Mouse (Mus musculus) lung, postnatal 36 days (tissue): Measurements from ENCODE around the gene Trp73.
A peak's percentile ranks its signal among the peaks of the same experiment; 100 is the strongest.

ENCODE experiments used
- DNase-seq: peaks from one replicate; pipeline ENCODE4 v3.0.0; 2022; ENCODE audit warnings: mixed read lengths

Gene Trp73

GRCm38 (mm10) chr4:154103386-154103785, 36.6 kb downstream of the Trp73 start:
- no peak for DNase-seq

DNA sequence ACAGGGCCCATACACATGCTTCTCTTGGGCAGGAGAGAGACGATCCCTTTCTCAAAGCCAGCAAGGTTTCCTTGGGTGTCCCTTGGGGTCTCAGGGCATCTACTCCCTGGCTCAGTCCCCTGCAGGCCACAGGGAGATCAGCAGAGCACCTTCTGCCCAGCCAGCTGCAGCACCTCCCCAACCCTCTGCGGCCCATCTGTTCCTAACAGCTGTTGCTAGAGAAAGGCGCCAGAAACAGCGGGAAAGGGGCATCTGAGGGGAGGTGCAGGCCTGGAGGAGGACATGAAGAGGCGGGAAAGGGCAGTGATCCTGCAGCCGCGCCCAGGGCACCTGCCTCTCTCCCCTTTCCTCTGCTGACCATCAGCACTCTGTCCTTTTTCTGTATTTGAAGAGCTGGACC, 40.6 kb downstream of the Trp73 start:
- no peak for DNase-seq

GRCm38 (mm10) chr4:154096111-154096510, 43.9 kb downstream of the Trp73 start:
- DNase-seq: no peak

GRCm38 (mm10) chr4:154093210-154093609, 46.8 kb downstream of the Trp73 start:
- peak; percentile 40 for DNase-seq

GRCm38 (mm10) chr4:154091356-154091755, 48.7 kb downstream of the Trp73 start:
- no peak for DNase-seq

DNA sequence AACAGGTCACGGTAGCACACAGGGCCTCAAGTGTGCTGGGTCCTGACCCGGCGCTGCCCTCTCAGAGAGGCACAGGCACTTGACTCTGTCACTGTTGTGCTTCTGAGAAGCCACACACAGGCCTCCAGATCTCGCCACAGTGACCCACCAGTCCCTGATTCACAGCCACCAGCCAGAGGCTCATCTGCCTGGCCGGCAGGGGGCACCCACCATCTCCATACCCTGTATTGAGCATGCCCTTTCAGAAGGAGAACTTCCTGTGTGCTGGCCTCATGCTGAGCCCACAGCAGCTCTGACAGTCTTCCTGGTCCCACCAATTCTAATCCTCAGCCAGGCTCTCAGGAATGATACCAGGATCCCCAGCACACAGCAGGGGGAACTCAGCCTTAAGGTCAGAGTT, 50.8 kb downstream of the Trp73 start:
- peak; percentile 6 for DNase-seq

GRCm38 (mm10) chr4:154086436-154086835, 53.6 kb downstream of the Trp73 start:
- no peak for DNase-seq

DNA sequence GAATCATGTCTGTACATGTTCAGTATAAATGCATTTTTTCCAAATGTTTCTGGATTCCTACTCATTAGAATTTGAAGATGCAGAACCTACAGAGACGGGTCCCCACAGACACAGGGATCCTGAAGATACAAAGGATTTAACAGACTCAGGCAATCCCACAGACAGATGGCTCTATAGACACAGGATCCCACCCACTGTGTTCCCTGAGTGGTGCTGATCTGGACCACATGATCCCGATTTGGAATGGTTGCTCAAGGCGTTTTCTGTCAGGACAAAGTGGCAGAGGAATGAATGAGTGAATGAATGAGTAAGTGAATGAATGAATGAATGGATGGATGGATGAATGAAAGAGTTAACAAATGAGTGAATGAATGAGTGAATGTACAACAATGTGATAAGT, 54.2 kb downstream of the Trp73 start:
- DNase-seq: no peak

- DNase-seq: no peak
These were observed 58.0 kb downstream of the Trp73 start for GRCm38 (mm10) chr4:154081974-154082373.

- peak; percentile 22 for DNase-seq
These were observed 59.0 kb downstream of the Trp73 start for GRCm38 (mm10) chr4:154081021-154081420.

DNA sequence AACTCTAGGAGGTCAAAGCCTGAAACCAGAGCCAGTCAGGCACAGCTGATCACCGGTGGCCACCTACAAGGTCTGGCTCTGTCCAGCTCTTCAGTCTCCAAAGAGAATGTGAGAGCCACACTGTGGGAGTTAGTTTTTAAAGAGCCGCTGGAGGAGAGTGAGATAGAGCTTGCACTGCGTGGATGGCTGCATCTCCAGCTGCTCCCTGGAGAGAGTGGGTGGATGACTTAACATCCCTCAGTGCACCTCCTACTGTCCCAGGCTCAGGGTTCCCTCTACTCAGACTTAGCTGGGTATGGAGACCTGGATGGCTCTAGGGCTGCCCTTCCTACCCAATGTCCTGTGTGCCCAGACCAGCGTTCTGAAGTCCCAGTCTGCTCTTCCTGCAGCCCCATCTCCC, 59.8 kb downstream of the Trp73 start:
- no peak for DNase-seq

DNA sequence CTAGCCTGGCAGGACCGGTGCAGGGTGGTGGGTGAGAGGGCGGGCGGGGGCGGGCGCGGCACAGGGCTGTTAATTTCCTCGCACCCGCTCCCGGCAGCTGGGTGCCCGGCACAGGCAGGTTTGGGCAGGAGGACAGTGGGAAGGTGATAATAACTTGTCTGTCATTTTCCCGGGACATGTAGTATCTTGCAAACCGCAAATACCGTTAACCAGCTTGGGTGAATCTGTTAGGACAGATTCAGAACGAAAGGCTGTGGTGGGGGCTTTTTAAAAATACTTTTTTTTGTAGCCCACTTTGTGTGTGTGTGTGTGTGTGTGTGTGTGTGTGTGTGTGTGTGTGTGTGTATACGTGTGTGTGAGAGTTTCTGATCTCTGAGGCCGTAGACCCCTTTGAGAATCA, 68.1 kb downstream of the Trp73 start:
- no peak for DNase-seq

GRCm38 (mm10) chr4:154071521-154071920, 68.5 kb downstream of the Trp73 start:
- no peak for DNase-seq

DNA sequence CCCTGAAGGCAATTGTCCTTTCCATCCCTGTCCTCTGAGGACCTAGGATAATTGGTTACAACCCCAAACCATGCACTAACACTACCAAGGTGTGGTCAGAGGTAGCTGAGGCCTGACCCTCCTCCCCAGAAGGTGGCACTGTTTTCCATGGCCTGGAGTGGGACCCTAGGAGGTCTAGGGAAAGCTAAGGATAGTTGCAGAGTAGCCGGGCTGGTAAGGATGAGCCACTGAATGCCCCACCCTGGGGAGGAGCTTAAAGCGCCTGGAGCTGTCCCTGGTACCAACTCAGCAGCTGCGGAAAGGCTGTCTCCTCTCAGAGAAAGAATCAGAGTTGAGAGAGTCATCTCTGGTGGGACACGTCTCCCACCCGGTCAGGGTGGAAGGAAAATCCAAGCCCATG, 69.1 kb downstream of the Trp73 start:
- peak; percentile 10 for DNase-seq

- peak; percentile 39 for DNase-seq
These were observed 74.9 kb downstream of the Trp73 start for GRCm38 (mm10) chr4:154064827-154065773.

- DNase-seq: no peak
These were observed 82.3 kb downstream of the Trp73 start for GRCm38 (mm10) chr4:154057696-154058095.

DNA sequence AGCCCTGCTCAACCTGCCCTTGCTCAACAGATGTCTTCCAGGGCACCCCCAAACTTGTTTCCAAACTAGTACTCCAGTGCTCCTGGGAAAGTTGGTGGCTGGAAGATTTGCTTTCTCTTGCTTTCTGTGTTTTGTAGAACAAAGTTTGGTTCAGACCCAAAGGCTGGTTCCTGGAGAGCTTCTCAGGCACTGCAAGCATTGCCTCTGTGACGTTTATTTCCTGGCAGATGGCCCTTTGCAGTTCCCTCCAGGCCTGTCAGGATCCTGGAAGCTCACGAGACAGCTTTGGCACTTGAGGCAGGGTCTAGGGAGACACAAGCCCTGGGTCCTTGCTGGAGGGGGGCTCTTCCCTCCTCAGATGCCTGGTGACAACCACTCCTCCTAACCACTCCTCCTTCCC, 83.3 kb downstream of the Trp73 start:
- no peak for DNase-seq

DNA sequence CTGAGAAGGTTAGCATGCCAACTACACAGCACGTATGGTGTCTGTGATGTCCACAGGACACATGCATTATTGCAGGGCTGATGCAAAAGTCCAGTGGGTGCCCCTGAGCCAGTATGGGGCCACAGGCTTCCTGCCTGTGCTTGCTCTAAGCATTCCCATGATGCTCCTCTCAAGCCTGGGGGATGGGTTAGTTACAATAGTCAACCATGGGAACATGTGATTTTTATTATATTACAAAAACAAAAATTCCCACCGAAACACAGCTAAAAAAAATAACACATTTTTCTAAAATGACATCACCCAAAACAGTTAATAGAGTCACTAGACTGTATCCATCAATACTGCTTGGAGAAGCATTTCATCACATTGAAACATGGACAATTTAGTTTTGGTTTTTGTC, 84.0 kb downstream of the Trp73 start:
- DNase-seq: no peak

GRCm38 (mm10) chr4:154055482-154055881, 84.5 kb downstream of the Trp73 start:
- no peak for DNase-seq

- no peak for DNase-seq
These were observed 86.9 kb downstream of the Trp73 start for GRCm38 (mm10) chr4:154053065-154053464.

- no peak for DNase-seq
These were observed 88.6 kb downstream of the Trp73 start for GRCm38 (mm10) chr4:154051401-154051800.

DNA sequence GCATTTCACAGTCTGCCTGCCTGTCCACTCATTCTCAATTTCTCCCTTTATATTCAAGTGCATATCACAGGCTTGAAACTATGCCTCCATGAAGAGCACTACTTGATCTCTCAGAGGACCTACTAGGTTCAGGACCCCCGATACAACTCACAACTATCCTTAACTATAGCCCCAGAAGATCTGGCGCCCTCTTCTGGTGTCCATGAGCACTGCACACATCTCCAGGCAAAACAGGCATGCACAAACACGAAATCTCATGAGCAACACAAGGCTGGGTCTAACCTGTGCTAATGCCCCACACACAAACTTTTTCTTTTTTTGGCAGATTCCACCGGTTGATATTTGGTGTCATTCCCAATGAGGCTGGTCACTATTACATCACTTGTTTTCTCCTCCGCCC, 94.2 kb downstream of the Trp73 start:
- no peak for DNase-seq

- DNase-seq: no peak
These were observed 97.4 kb downstream of the Trp73 start, which contains the start of gene Ccdc27 for GRCm38 (mm10) chr4:154042577-154042976. Ccdc27 (minus strand) TSS chr4:154042677.

DNA sequence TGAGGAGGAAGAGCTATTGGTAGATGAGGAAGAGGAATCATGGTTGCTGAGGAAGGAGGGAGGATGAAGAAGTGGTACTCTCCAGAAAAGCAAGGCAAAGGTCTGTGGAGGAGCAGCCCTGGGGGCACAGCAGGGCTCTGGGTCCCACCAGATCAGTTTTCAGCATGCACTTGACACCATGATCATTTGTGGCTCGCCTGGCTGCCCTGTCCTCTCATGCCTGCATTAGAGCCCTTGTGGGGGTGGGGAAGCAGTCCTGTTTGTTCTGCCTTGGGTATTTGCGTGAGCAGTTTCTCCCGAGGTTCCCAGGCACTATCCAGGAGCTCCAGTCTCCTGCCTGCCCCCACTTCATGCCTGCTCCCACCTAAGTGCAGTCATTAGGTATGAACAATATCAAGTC, 102.9 kb downstream of the Trp73 start:
- DNase-seq: no peak

- peak; percentile 48 for DNase-seq
These were observed 111.4 kb downstream of the Trp73 start for GRCm38 (mm10) chr4:154028646-154029045.
